Mouse (Mus musculus) T-helper 1 cell (primary cell): ENCODE results near the gene Pdzrn4.

Source experiments
- in situ Hi-C: fragments of 300-600 bp; cut with MboI, MseI; formaldehyde crosslinking; loops from one replicate; pipeline ENCODE4 v1.15.1; 2025; ENCODE audit warnings: high pct_unique_total_duplicates

The Pdzrn4 gene

DNA sequence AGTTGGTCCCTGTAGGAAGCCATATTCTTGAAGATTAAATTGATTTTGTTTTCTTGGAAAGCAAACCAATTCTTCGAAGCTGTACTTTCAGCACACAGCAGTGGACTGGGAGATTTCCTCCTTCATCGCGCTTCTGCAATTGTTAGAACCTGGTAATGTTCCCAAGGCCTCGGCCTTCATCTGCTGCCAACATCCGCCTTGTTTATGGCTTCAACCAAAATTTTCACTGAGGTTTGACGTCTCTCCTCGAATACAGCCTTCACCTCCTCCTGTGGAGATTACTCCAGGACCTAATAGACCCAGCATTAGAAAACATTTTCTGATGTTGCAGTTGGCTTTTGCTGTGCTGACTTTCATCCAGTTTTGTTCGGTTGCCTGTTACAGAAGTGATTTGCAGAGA lies 307.5 kb downstream of the Pdzrn4 start:
- in situ Hi-C loops: loop anchor here (5.0 kb wide), 1 partner anchor 78 kb away; no protein-coding TSS in a partner anchor

DNA sequence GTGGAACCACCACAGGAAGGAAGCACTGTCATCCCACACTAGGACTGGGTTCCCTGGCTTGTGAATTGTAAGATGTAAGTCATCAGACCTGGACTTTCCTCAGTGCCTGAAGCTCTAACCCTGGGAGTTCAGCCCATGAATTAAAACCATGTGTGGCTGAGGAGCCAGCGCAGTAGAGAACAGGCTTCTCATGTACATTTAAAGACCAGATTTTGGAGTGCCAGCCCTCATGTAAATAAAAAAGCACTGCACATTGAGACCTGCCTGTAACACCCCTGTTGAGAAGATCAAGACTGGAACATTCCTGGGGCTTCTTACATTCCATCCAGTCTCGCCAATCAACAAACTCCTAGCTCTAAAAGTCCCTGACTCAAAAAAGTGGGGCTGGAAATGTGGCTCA lies 342.0 kb downstream of the Pdzrn4 start:
- in situ Hi-C loops: no loop called here

DNA sequence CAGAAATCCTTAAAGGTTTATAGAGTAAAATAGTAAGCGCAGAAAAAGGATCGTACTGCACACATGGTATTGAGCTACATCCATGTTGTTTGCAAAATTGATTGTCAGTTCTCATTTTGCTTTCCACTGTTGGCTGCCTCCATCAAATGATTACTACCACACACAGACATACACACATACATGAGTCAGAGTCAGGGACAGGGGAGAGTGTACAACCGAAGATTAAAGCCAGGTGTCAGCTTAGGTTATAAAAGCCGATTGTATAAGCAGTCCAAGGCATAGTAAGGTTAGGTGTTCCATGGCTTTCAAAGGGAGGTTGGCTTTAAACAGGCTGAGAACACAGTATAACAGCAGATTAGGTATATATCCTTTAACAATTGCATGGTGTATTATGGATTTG lies 343.2 kb downstream of the Pdzrn4 start:
- in situ Hi-C loops: no loop called here

GRCm38 (mm10) chr15:92743624-92744023 lies 346.9 kb downstream of the Pdzrn4 start:
- in situ Hi-C loops: no loop called here

DNA sequence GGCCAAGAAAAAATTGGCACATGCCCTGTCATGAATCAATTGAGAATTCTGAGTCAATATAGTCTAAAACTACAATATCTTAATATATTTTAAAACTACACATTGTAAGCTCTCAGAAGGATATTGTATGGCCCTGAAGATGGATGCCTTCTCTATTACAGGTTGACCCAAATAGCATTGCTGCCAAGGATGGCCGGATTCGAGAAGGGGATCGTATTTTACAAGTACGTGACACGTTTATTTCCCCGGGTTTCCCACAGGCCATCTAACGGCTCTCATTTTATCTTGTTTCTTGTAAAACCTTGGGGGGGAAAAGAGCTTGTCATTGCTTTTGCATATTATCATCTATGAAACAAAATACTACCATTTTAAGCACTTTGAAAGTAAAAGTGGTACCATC lies 349.4 kb downstream of the Pdzrn4 start:
- in situ Hi-C loops: no loop called here

DNA sequence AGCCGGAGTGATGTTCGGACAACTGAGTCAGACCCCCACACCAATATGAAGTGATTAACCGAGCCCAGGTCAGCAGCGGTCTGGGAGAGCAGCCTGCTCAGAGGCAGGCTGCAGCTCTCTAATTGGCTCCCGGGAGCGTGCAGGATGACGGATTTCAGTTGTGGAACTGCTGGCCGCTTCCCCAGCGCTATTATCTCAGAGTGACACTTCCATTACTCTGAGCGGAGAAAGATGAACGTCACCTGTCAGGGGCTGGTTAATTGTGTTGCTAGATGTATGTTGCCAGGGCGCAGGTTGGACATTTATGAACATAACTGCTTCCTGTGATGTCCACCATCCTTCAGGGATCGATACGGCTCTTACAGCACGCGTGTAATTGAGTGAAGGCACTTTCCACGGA lies 355.5 kb downstream of the Pdzrn4 start:
- in situ Hi-C loops: no loop called here

DNA sequence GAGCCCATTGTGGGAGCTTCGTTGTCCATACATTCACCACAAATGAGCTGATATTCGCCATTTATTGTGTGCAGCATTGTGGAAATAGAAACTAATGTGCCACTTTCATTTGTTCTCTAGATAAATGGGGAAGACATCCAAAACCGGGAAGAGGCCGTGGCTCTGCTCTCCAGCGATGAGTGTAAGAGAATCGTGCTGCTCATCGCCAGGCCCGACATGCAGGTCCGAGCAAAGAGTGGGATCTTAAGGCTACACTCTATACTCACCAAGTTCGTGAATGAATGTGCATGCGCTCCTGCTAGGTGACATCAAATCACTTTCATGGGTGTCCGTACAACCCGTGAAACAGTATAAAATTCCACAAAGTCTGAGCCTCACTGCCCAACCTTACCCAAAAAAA lies 355.9 kb downstream of the Pdzrn4 start:
- in situ Hi-C loops: no loop called here

DNA sequence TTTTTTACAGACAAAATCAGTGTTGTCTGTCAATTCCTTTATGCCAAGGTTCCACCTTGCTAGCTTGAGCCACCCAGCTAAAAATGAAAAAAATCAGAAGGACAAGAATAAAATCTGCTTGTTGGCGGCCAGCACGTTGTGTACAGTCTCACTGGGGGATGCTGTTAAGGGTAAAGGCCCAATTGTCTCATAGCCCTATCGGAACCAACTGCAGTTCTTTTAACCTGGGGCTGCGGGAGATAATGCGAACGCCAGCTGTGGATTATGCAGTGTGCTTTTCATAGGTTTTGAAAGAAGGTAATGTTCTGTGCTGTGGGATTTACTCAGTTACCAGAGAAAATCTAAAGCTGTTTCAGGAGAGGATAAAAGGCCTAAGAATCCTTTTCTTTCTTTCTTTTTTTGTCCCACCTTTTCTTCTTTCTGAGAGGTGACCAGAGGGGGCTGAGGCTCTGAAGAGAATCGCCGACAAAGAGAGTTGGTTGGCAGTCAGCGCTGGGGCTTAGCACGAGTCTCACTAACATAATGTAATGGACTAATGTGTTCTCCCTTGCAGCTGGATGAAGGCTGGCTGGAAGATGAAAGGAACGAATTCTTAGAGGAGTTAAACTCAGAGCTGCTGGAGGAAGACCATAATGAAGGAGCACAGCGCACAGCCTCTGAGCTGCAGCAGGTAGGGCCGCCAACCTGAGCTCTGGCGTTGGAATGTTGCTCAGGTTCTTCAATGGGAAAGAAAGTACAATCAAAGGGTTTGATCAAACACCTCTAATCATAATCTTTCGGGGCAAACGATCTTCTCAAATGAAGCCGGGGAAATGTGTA lies 360.6 kb downstream of the Pdzrn4 start:
- in situ Hi-C loops: no loop called here

GRCm38 (mm10) chr15:92759001-92759400 lies 362.3 kb downstream of the Pdzrn4 start:
- in situ Hi-C loops: no loop called here

DNA sequence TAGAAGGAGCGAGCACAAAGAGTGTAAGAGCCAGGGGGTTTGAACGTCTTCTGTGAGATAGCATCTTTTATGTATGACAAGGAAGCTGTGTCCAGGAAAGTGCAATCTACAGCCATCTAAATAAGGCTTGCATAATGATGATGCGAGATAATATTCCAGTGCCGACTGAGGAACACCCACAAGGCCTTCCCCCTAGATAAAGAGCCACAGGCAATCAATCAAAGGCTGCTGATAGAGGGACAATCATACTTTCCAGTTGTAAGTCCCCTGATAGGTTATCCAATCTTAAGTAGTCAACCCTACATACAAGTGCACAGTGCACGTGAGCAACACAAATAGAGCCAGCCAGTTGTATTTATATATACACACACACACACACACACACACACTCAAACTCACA lies 366.6 kb downstream of the Pdzrn4 start:
- in situ Hi-C loops: no loop called here

DNA sequence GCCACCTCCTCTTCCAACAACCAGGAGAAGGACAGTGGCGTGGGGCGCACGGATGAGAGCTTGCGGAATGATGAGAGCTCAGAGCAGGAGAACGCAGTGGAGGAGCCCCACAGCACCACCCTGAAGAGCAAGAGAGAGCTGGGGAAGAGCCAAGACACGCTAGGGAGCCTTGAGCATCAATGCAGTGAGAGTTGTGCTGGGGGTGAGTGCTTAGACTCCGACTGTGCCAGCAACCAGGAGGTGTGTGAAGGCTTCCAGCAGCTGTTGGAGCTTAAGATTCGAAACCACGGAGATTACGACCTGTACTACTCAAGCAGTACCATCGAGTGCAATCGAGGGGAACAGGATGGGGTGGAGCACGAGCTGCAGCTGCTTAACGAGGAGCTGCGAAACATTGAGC lies 372.9 kb downstream of the Pdzrn4 start:
- in situ Hi-C loops: no loop called here

DNA sequence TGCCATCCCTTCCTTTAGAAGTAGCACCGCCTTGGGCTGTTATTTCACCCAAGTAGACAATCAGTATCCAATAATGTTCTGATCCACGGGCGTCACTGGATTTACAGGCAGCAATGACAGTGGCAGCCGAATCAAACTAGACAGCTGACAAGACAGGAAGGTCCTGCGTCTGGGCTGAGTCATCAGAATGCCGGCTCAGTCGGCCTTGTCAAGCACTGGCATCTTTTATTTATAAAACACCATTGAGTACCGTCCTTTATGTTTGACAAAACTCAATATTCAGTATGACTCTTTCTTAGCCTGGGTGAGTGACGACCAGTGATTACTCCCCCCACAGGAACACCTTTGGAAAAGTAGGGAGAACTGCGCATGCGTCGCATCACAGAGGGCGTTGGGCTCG lies 391.4 kb downstream of the Pdzrn4 start:
- in situ Hi-C loops: no loop called here

DNA sequence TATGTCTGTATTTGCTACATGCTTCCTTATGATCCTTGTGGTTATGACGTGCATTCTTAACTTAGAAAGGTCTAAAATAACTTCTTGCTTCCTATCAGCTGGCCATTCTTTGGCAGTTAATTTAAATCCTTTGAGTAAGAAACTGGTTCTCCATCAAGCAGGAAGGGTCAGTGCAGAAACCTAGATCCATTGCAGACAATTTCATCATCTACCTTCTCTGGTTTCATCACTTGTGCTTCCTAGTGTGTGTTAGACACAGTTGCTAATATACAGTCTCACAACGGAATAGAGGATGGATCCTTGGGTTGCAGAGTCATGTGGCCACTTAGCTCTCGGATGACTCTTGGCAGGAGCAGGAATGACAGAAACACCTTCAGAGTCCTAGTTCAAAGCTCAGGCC lies 397.6 kb downstream of the Pdzrn4 start:
- in situ Hi-C loops: no loop called here

DNA sequence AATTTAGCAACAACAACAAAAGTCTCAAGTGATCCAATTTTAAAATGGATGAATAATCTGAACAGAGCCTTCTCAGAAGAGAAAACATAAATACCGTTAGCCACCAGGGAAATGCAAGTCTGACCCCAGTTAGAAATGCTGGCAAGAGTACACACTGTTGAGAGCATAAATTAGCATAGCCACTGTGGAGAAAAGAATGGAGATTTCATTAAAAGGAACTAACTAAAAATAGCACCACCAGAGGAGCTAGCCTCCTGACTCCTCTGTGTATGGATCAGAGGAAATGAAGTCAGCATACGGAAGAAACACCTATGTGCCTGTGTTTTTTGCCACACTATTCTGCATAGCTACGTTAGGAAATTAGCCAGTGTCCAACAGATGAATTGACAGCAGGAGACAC lies 409.3 kb downstream of the Pdzrn4 start:
- in situ Hi-C loops: no loop called here

DNA sequence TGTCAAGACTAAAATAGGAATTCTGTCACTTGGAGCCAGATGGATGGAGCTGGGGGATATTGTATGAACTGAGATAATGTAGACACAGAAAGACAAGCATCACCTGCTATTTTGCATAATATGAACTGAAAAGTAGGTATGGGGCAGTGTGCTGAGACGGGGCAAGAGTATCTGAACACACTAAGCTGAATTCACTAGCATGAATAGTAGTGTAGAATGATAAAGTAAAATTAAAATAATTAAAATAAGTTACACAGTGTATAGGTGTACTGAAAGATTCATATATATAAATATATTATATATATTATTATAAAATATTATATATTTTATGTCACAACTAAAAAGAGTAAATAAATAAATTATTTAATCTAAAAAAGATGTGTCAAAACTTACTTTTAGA lies 409.7 kb downstream of the Pdzrn4 start:
- in situ Hi-C loops: no loop called here
